Mouse (Mus musculus) lung, embryonic 14.5 days (tissue): ENCODE measurements around the gene Kcnk15. TPM values are rescaled to one million over a fixed set of nuclear protein-coding genes. Genes with fewer than 3 reads are reported as not detected.
A peak's percentile ranks its signal among the peaks of the same experiment; 100 is the strongest.

Source experiments
- ATAC-seq: fragments of 200-750 bp; cut with Nextera tagmentation; 2 replicates; pipeline ENCODE4 v1.8.0; 2017; ENCODE audit warnings: mild to moderate bottlenecking, moderate TSS enrichment, moderate library complexity; ENCODE audit not compliant: insufficient read depth
- DNase-seq: peaks from one replicate; pipeline ENCODE4 v3.0.0-alpha.2; 2015
- H3K27ac ChIP-seq: fragments of 300-500 bp; sonication (generic); 2 replicates; pipeline ENCODE4 v1.5.1; 2014; ENCODE audit warnings: low read depth, mild to moderate bottlenecking, moderate library complexity
- H3K27me3 ChIP-seq: fragments of 300-500 bp; sonication (generic); 2 replicates; pipeline ENCODE4 v1.6.1; 2014; ENCODE audit warnings: low read length, control low read depth; ENCODE audit not compliant: insufficient read depth
- H3K36me3 ChIP-seq: fragments of 300-500 bp; sonication (generic); 2 replicates; pipeline ENCODE4 v1.6.1; 2014; ENCODE audit warnings: control low read depth; ENCODE audit not compliant: insufficient read depth
- H3K4me1 ChIP-seq: fragments of 300-500 bp; sonication (generic); 2 replicates; pipeline ENCODE4 v1.6.1; 2014; ENCODE audit warnings: antibody characterized with exemption, control low read depth; ENCODE audit not compliant: insufficient read depth
- H3K4me2 ChIP-seq: fragments of 300-500 bp; sonication (generic); 2 replicates; pipeline ENCODE4 v1.6.1; 2014; ENCODE audit warnings: mild to moderate bottlenecking
- H3K4me3 ChIP-seq: fragments of 300-500 bp; sonication (generic); 2 replicates; pipeline ENCODE4 v1.5.1; 2014; ENCODE audit warnings: low read depth, low read length
- H3K9ac ChIP-seq: fragments of 300-500 bp; sonication (generic); 2 replicates; pipeline ENCODE4 v1.6.1; 2014
- H3K9me3 ChIP-seq: fragments of 300-500 bp; sonication (generic); 2 replicates; pipeline ENCODE4 v1.6.1; 2016; ENCODE audit warnings: low read depth, low read length, control low read depth
- CTCF ChIP-seq: IDR thresholded peaks from 2 replicates; pipeline ENCODE4 v1.5.1; 2016; ENCODE audit warnings: antibody characterized with exemption, low read depth
- WGBS: fragments of 180-500 bp; shearing (Covaris S2); extraction: QIAGEN DNeasy Blood & Tissue Kit; methylation state at CpG from one replicate; pipeline ENCODE4 v1.1.7; 2014; 5-methylcytosine and 5-hydroxymethylcytosine counted together
- polyA plus RNA-seq: library from polyadenylated mRNA; unstranded; fragments of >200 nt; fragmentation: Nextera tagmentation; extraction: Ambion mirVana; gene quantifications from 2 replicates; pipeline ENCODE4 v1.2.1, GENCODE M21; 2014

Kcnk15 gene
- polyA plus RNA-seq, 1 experiment from 2014 or later: not detected

DNA sequence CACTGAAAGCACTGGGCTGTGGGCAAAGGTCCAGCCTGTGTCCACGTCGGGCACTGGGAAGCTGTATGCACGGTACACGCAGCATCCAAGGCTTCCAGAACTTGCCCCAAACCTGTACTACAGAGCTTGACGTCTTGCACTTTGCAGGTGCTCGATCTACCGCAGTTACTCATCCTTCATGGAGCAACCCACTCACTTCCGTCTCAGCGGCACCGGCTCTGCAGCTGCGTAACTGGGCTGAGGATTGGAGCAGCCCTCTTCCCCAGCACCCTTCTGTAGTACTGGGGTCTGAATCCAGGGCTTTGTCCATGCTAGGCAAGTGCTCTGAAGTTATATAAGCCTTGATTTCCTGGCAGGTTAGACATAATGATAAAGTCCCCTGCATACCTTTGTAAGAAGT lies 37.8 kb downstream of the Kcnk15 start:
- DNase-seq (no peak), ATAC-seq (no peak)
- H3K9ac ChIP-seq: no peak overlapping the region
- H3K4me1 ChIP-seq: no peaks in the 10 kb centered on the region
- H3K27me3 ChIP-seq: no peaks in the 10 kb centered on the region
- H3K4me2 ChIP-seq: no peak overlapping the region
- TF ChIP-seq CTCF: no peak
- H3K4me3 ChIP-seq: no peak overlapping the region
- H3K36me3 ChIP-seq: no peaks in the 10 kb centered on the region
- H3K9me3 ChIP-seq: no peaks in the 10 kb centered on the region
- WGBS: 88% methylated on average over 11 of the region's 11 CpGs
- no peak overlapping the region for H3K27ac ChIP-seq

DNA sequence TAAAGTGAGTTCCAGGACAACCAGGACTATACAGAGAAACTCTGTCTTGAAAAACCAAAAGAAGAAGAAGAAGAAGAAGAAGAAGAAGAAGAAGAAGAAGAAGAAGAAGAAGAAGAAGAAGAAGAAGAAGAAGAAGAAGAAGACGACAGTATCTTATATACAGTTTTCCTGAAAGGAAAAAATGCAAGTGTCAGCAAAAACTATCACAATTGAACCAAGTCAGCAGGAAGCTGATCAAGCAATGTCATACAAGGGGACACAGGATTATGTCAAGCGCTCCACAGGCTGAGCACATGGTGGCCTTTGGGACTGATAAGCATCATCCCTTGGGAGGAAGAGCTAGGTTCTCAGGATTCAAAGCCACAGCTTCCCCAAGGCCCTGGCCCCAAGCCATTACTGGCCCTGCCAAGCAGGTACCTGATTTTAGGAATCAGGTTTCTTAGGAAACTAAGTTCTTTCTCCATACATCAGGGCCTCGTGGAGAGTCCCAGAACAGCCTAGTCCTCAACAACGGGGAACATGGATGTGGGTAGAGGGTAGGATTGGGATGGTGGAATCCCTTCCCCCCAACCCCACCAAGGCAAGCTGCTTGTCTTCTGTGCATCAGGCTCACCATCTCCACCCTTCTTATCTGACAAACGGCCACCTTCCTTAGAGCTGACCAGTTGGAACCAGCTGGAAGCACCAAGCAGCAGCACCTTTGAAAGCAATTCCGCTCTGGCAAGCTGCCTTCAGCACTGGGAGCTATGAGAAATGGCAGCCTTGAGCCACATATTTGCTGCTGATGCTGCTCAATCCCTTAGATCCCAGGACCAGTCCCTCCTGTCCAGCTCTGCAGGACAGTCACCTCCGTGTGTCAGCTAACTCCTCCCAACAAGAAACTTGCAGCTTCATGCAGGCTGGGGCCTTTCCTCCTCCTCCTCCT lies 40.3 kb downstream of the Kcnk15 start:
- no peaks in the 10 kb centered on the region for H3K9me3 ChIP-seq
- H3K9ac ChIP-seq: no peak overlapping the region
- TF ChIP-seq CTCF: no peak
- 50% methylated on average over 7 of the region's 7 CpGs for WGBS
- no peak overlapping the region for H3K27ac ChIP-seq
- no peaks in the 10 kb centered on the region for H3K36me3 ChIP-seq
- ATAC-seq: no peak
- no peak for DNase-seq
- no peaks in the 10 kb centered on the region for H3K4me1 ChIP-seq
- no peaks in the 10 kb centered on the region for H3K27me3 ChIP-seq
- H3K4me3 ChIP-seq: no peak overlapping the region
- H3K4me2 ChIP-seq: no peak overlapping the region

GRCm38 (mm10) chr2:163895156-163895555 lies 41.7 kb downstream of the Kcnk15 start:
- Histone ChIP-seq H3K27me3 (no peaks in the 10 kb centered on the region), H3K9me3 (no peaks in the 10 kb centered on the region), H3K27ac (no peak overlapping the region), H3K36me3 (no peaks in the 10 kb centered on the region), H3K4me1 (no peaks in the 10 kb centered on the region), H3K4me2 (no peak overlapping the region), H3K9ac (no peak overlapping the region), H3K4me3 (no peak overlapping the region)
- WGBS: 65% methylated on average over 2 of the region's 2 CpGs
- no peak for DNase-seq
- TF ChIP-seq CTCF: no peak
- no peak for ATAC-seq

DNA sequence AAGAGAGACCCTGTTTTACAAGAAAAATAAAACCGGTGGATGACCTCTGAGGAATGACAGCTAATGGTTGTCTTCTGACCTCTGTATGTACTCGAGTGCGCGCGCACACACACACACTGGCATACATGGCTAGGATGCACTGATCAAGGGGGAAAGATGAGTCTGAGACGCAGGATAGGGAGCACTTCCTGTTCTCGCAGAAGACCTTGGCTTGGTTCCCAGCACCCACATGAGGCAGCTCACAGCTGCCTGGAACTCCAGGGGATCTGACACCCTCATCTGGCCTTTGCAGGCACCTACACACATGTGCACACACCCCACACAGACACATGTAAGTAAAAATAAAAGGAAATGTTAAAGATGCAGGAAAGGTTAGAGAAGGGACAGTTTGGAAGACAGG lies 43.6 kb downstream of the Kcnk15 start:
- Histone ChIP-seq H3K9me3 (no peaks in the 10 kb centered on the region), H3K9ac (no peak overlapping the region), H3K4me2 (no peak overlapping the region), H3K36me3 (no peaks in the 10 kb centered on the region), H3K27me3 (no peaks in the 10 kb centered on the region), H3K4me3 (no peak overlapping the region), H3K4me1 (no peaks in the 10 kb centered on the region), H3K27ac (no peak overlapping the region)
- WGBS: 80% methylated on average over 7 of the region's 7 CpGs
- ATAC-seq (no peak), DNase-seq (no peak)
- TF ChIP-seq CTCF: no peak

DNA sequence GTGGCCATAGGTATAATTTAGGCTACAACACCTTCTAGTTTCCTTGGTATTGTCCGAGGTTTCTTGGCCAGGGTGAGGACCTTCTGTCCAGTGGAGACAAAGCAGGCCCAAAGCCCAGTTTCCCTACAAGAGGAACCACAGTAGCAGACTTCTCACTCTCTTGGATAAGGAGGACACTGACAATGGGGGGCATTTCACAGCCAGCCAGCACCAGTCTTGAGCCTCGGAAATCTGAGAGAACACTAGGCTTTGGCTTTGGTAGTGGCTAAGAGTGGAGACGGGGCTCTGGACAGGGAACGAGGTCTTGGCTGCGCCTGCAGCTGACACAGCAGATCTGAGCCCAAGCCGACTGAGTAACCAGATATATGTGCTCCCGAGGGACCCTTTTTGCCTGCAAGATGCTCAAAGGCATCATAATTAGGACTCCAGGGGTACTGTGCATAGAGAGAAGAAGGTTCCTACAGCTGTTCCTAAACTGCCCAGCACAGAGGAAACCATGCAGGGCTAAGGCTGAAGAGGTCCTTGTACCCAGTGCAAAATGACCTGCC lies 44.6 kb downstream of the Kcnk15 start:
- Histone ChIP-seq H3K36me3 (no peaks in the 10 kb centered on the region), H3K27ac (no peak overlapping the region), H3K9ac (no peak overlapping the region), H3K4me1 (no peaks in the 10 kb centered on the region), H3K27me3 (no peaks in the 10 kb centered on the region), H3K4me2 (no peak overlapping the region), H3K9me3 (no peaks in the 10 kb centered on the region), H3K4me3 (no peak overlapping the region)
- ATAC-seq: no peak
- 59% methylated on average over 7 of the region's 7 CpGs for WGBS
- no peak for DNase-seq
- TF ChIP-seq CTCF: no peak

DNA sequence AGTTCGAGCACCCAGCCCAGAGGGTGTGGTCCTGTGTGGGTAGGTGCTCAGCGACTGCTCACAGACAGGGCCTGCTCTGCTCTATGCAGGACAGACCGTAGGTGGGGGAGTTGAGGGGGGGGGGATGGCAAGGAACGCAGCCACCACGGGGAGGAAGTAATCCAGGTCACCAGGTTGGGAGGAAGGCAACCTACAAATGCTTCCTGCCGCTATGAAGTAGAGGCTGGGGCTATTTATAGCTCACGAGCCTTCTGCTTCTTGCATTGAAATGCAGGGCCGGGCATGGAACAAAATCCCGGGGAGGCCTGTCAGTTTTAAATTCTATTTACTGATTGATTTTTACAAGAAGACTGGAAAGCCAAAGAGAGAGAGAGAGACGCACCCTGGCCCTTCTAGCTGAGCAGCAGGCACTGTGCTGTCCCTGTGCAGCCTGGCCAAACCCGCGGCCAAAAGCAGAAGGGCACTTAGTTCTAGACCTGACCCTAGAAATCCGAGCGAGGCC lies 46.5 kb downstream of the Kcnk15 start:
- no peaks in the 10 kb centered on the region for H3K4me1 ChIP-seq
- no peak overlapping the region for H3K9ac ChIP-seq
- no peak overlapping the region for H3K27ac ChIP-seq
- H3K36me3 ChIP-seq: no peaks in the 10 kb centered on the region
- WGBS: 39% methylated on average over 14 of the region's 14 CpGs
- ATAC-seq (no peak), DNase-seq (no peak)
- no peak overlapping the region for H3K4me2 ChIP-seq
- H3K4me3 ChIP-seq: no peak overlapping the region
- no peaks in the 10 kb centered on the region for H3K9me3 ChIP-seq
- no peak for TF ChIP-seq CTCF
- no peaks in the 10 kb centered on the region for H3K27me3 ChIP-seq

- no peaks in the 10 kb centered on the region for H3K27me3 ChIP-seq
- H3K36me3 ChIP-seq: no peaks in the 10 kb centered on the region
- ATAC-seq (no peak), DNase-seq (peak; percentile 13)
- H3K4me2 ChIP-seq: no peak overlapping the region
- H3K4me3 ChIP-seq: no peak overlapping the region
- H3K4me1 ChIP-seq: no peaks in the 10 kb centered on the region
- no peak overlapping the region for H3K9ac ChIP-seq
- H3K27ac ChIP-seq: no peak overlapping the region
- TF ChIP-seq CTCF: no peak
- WGBS: 63% methylated on average over 7 of the region's 7 CpGs
- H3K9me3 ChIP-seq: no peaks in the 10 kb centered on the region
Measured at GRCm38 (mm10) chr2:163901043-163901442, 47.6 kb downstream of the Kcnk15 start.
